8 mouse cellular contexts compared by ENCODE assay signal in genomic region chr4:41569411-41569885, GRCm38 (mm10). TPM values are rescaled to one million over a fixed set of nuclear protein-coding genes. Genes with fewer than 3 reads are reported as not detected.
DNase-seq lines count a peak whose midpoint lies in the region; ATAC-seq and TF ChIP-seq lines count a peak whose summit lies in the region.

Gene Fam219a, minus strand, starts transcription at chr4:41569538.
Gene Dnaic1, plus strand, starts transcription at chr4:41569775.

- no peaks in the 10 kb centered on the region for H3K79me2 ChIP-seq in CH12.LX (replicated peaks; ENCODE audit: control insufficient read depth, extremely low read depth, insufficient read depth, poor library complexity, severe bottlenecking)

- H3K4me2 ChIP-seq in CH12.LX (ENCODE audit: insufficient read depth, low read depth, poor library complexity, severe bottlenecking), result peak within 1 kb of the TSS; percentile 87
- H3K4me2 ChIP-seq in forebrain, embryonic 11.5 days (ENCODE audit: low read depth, low read length, severe bottlenecking), result peak within 1 kb of the TSS; percentile 89
- H3K4me2 ChIP-seq in heart, embryonic 16.5 days (ENCODE audit: low read depth, low read length), result peak within 1 kb of the TSS; percentile 88
- H3K4me2 ChIP-seq in liver, embryonic 15.5 days, result peak within 1 kb of the TSS; percentile 88
- H3K4me2 ChIP-seq in neural tube, embryonic 12.5 days (replicated peaks), result peak within 1 kb of the TSS; percentile 74

- peak within 1 kb of the TSS; percentile 53 for H3K9ac ChIP-seq in CH12.LX (ENCODE audit: insufficient read depth, low read depth)
- H3K9ac ChIP-seq in forebrain, embryonic 11.5 days (ENCODE audit: low read length), result peak within 1 kb of the TSS; percentile 69
- peak within 1 kb of the TSS; percentile 81 for H3K9ac ChIP-seq in heart, embryonic 16.5 days (ENCODE audit: low read length)
- peak within 1 kb of the TSS; percentile 33 for H3K9ac ChIP-seq in liver, embryonic 15.5 days
- H3K9ac ChIP-seq in neural tube, embryonic 12.5 days, result peak within 1 kb of the TSS; percentile 80

- H3K4me1 ChIP-seq in CH12.LX (ENCODE audit: control insufficient read depth in 1 of 2, insufficient read depth in 2 of 2), result peaks cover 12 to 26% of the 10 kb centered on the region in 2 experiments
- H3K4me1 ChIP-seq in forebrain, embryonic 11.5 days (replicated peaks; ENCODE audit: control insufficient read depth, insufficient read depth, low read length), result peaks cover 17% of the 10 kb centered on the region; the same call in 1 of the 2 replicates
- peaks cover 5% of the 10 kb centered on the region; the same call in 1 of the 2 replicates for H3K4me1 ChIP-seq in heart, embryonic 16.5 days (ENCODE audit: control insufficient read depth, insufficient read depth, low read length)
- peaks cover 19% of the 10 kb centered on the region for H3K4me1 ChIP-seq in liver, embryonic 15.5 days (replicated peaks)
- H3K4me1 ChIP-seq in neural tube, embryonic 12.5 days, result peaks cover 22% of the 10 kb centered on the region

- dilution Hi-C loops in CH12.LX (cut with MboI; ENCODE audit: extremely low pct_ligation_motif_present, extremely low pct_unique_long_range_greater_than_20kb, low sequenced_read_pairs), result no loop called here

- under 1% methylated on average over 41 of the region's 41 CpGs for WGBS in forebrain, embryonic 11.5 days
- 0% methylated on average over 41 of the region's 41 CpGs for WGBS in heart, embryonic 16.5 days
- WGBS in liver, embryonic 15.5 days (ENCODE audit: insufficient replicate concordance), result under 1% methylated on average over 41 of the region's 41 CpGs
- under 1% methylated on average over 41 of the region's 41 CpGs for WGBS in neural tube, embryonic 12.5 days

- H3K9me3 ChIP-seq in CH12.LX (replicated peaks; ENCODE audit: low read length), result no peaks in the 10 kb centered on the region
- H3K9me3 ChIP-seq in forebrain, embryonic 11.5 days (ENCODE audit: control insufficient read depth, low read length), result no peaks in the 10 kb centered on the region
- no peaks in the 10 kb centered on the region for H3K9me3 ChIP-seq in heart, embryonic 16.5 days (replicated peaks; ENCODE audit: control insufficient read depth, low read length)
- no peaks in the 10 kb centered on the region for H3K9me3 ChIP-seq in liver, embryonic 15.5 days (replicated peaks)
- no peaks in the 10 kb centered on the region for H3K9me3 ChIP-seq in neural tube, embryonic 12.5 days

- peak; percentile 98 for ATAC-seq in forebrain, embryonic 11.5 days (replicated peaks; ENCODE audit: low FRiP score)
- ATAC-seq in heart, embryonic 16.5 days (replicated peaks; ENCODE audit: extremely low read depth, insufficient read depth, low FRiP score), result peak; percentile 98
- ATAC-seq in liver, embryonic 15.5 days (ENCODE audit: insufficient read depth), result peak; percentile 96
- ATAC-seq in neural tube, embryonic 12.5 days (ENCODE audit: low FRiP score, low read depth), result peak; percentile 96

- peaks cover 61% of the 10 kb centered on the region for H3K27me3 ChIP-seq in CH12.LX (replicated peaks)
- peaks cover 3% of the 10 kb centered on the region; the same call in 1 of the 2 replicates for H3K27me3 ChIP-seq in forebrain, embryonic 11.5 days (ENCODE audit: control insufficient read depth, insufficient read depth, low read length)
- H3K27me3 ChIP-seq in heart, embryonic 16.5 days (ENCODE audit: control insufficient read depth, insufficient read depth, low read length), result no peaks in the 10 kb centered on the region; the same call in 1 of the 2 replicates
- peaks cover 55% of the 10 kb centered on the region for H3K27me3 ChIP-seq in liver, embryonic 15.5 days
- peaks cover 4% of the 10 kb centered on the region; the same call in 1 of the 2 replicates for H3K27me3 ChIP-seq in neural tube, embryonic 12.5 days (replicated peaks)

- no peak for TF ChIP-seq EP300 in CH12.LX (IDR thresholded peaks at IDR 0.05; ENCODE audit: low read length)

- no peak for TF ChIP-seq RAD21 in CH12.LX (IDR thresholded peaks at IDR 0.05; ENCODE audit: low read depth, low read length)

- TF ChIP-seq CTCF in CH12.LX (conservative IDR thresholded peaks at IDR 0.05 in 1 of 2, IDR thresholded peaks at IDR 0.05 in 1 of 2; ENCODE audit: low read depth in 2 of 2, low read length in 2 of 2), result peak in 1 of 2 experiments; percentile 54; a peak in 2 of 4 replicates

- DNase-seq in CH12.LX (ENCODE audit: extremely low read depth), result peak; percentile 98
- peak; percentile 95 for DNase-seq in c-Kit-positive CD71-positive TER-119-negative erythroid progenitor cells, embryonic 14.5 days (ENCODE audit: low read depth)
- peak; percentile 98 for DNase-seq in forebrain, embryonic 11.5 days (ENCODE audit: low spot score)
- peak; percentile 99 for DNase-seq in kidney, postnatal 36 days
- DNase-seq in telencephalon, adult 2 months (ENCODE audit: low read depth, low spot score), result peak; percentile 99

- no peak within 1 kb of the TSS for H3K27ac ChIP-seq in CH12.LX (ENCODE audit: insufficient read depth, low read depth)
- peak within 1 kb of the TSS; percentile 73 for H3K27ac ChIP-seq in forebrain, embryonic 11.5 days (ENCODE audit: low read depth, low read length)
- peak within 1 kb of the TSS; percentile 32; the same call in 1 of the 2 replicates for H3K27ac ChIP-seq in heart, embryonic 16.5 days (ENCODE audit: low read length)
- H3K27ac ChIP-seq in liver, embryonic 15.5 days (replicated peaks), result no peak within 1 kb of the TSS
- H3K27ac ChIP-seq in neural tube, embryonic 12.5 days, result peak within 1 kb of the TSS; percentile 78

- peak; percentile 69 for TF ChIP-seq POLR2A in CH12.LX (IDR thresholded peaks at IDR 0.05; ENCODE audit: low read depth, low read length)

- H3K4me3 ChIP-seq in CH12.LX (replicated peaks in 1 of 3; ENCODE audit: low read depth in 2 of 3, low read length in 2 of 3, poor library complexity in 1 of 3), result peak within 1 kb of the TSS; percentile 44 to 72 (median 66)
- H3K4me3 ChIP-seq in forebrain, embryonic 11.5 days (ENCODE audit: low read depth, low read length), result peak within 1 kb of the TSS; percentile 70
- H3K4me3 ChIP-seq in heart, embryonic 16.5 days (ENCODE audit: low read length), result peak within 1 kb of the TSS; percentile 84
- H3K4me3 ChIP-seq in liver, embryonic 15.5 days (replicated peaks), result peak within 1 kb of the TSS; percentile 65
- H3K4me3 ChIP-seq in neural tube, embryonic 12.5 days, result peak within 1 kb of the TSS; percentile 70

- no peaks in the 10 kb centered on the region for H3K36me3 ChIP-seq in CH12.LX (replicated peaks in 1 of 2; ENCODE audit: control insufficient read depth in 1 of 2, insufficient read depth in 1 of 2, low read length in 1 of 2)
- no peaks in the 10 kb centered on the region for H3K36me3 ChIP-seq in forebrain, embryonic 11.5 days (ENCODE audit: control insufficient read depth, insufficient read depth, low read length)
- H3K36me3 ChIP-seq in heart, embryonic 16.5 days (ENCODE audit: control insufficient read depth, insufficient read depth), result no peaks in the 10 kb centered on the region
- H3K36me3 ChIP-seq in liver, embryonic 15.5 days (replicated peaks), result no peaks in the 10 kb centered on the region
- no peaks in the 10 kb centered on the region for H3K36me3 ChIP-seq in neural tube, embryonic 12.5 days

- in situ Hi-C loops in CH12.LX (cut with MboI; ENCODE audit: low pct_ligation_motif_present, low pct_unique_long_range_greater_than_20kb, low sequenced_read_pairs), result no loop called here

TF ChIP-seq in CH12.LX, 34 proteins besides CTCF, POLR2A, EP300 and RAD21 (continues in another document):
- TF ChIP-seq RCOR1 (conservative IDR thresholded peaks at IDR 0.05; ENCODE audit: low read depth, low read length) (no peak), BHLHE40 (IDR thresholded peaks at IDR 0.05; ENCODE audit: low read depth, low read length) (no peak), IRF4 (IDR thresholded peaks at IDR 0.05; ENCODE audit: low read depth, low read length) (no peak), ELF1 (IDR thresholded peaks at IDR 0.05; ENCODE audit: low read depth, low read length) (peak; percentile 100), USF1 (IDR thresholded peaks at IDR 0.05; ENCODE audit: low read depth, low read length) (no peak), ZMIZ1 (IDR thresholded peaks at IDR 0.05; ENCODE audit: low read depth, low read length) (peak; percentile 58; the same call in 1 of the 2 replicates), SMC3 (IDR thresholded peaks at IDR 0.05; ENCODE audit: low read depth, low read length) (no peak), TBP (conservative IDR thresholded peaks at IDR 0.05; ENCODE audit: low read depth, low read length) (0 out of 2 replicates have a peak, but pooled peaks have one; percentile 38), HCFC1 (IDR thresholded peaks at IDR 0.05; ENCODE audit: low read depth, low read length) (peak; percentile 45; the same call in 1 of the 2 replicates), ZNF384 (IDR thresholded peaks at IDR 0.05; ENCODE audit: low read depth, low read length) (no peak), CHD2 (IDR thresholded peaks at IDR 0.05; ENCODE audit: low read length) (no peak), KAT2A (IDR thresholded peaks at IDR 0.05; ENCODE audit: insufficient replicate concordance, low read length) (no peak), E2F4 (IDR thresholded peaks at IDR 0.05; ENCODE audit: insufficient replicate concordance, low read depth, low read length) (0 out of 2 replicates have a peak, but pooled peaks have one; percentile 21), NRF1 (IDR thresholded peaks at IDR 0.05; ENCODE audit: low read depth, low read length) (peak; percentile 99), MEF2A (IDR thresholded peaks at IDR 0.05; ENCODE audit: borderline replicate concordance, low read depth, low read length) (peak; percentile 16; the same call in 1 of the 2 replicates), POLR2AphosphoS2 (IDR thresholded peaks at IDR 0.05; ENCODE audit: low read depth, low read length) (no peak)

RNA-seq across cellular contexts. Expression of gene Fam219a, which starts in this region (rescaled TPM):
- 1.2 and 1.6 TPM in 2 replicates for total RNA-seq in CH12.LX (2012; rRNA removed)
- total RNA-seq in CH12.LX (2014; rRNA removed), result 0.11 and 0.20 TPM in 2 replicates
- 1.5 and 1.8 TPM in 2 replicates for polyA plus RNA-seq in CH12.LX (2012; ENCODE audit: insufficient read length, low read depth)
- 6.2 and 6.7 TPM in 2 replicates for polyA plus RNA-seq in forebrain, embryonic 11.5 days (2014; fragmentation: Nextera tagmentation; extraction: Ambion mirVana)
- 1.5 and 2.4 TPM in 2 replicates for polyA plus RNA-seq in heart, embryonic 16.5 days (2015; fragmentation: Nextera tagmentation; extraction: Ambion mirVana)
- 0.48 and 0.88 TPM in 2 replicates for polyA plus RNA-seq in liver, embryonic 15.5 days (2015; fragmentation: Nextera tagmentation; extraction: Ambion mirVana)
- polyA plus RNA-seq in neural tube, embryonic 12.5 days (2016; fragmentation: Nextera tagmentation; extraction: Ambion mirVana), result 17.4 and 18.3 TPM in 2 replicates

RNA-seq across cellular contexts. Expression of gene Dnaic1, which starts in this region (rescaled TPM):
- total RNA-seq in CH12.LX (2012; rRNA removed) (0.42 and 0.89 TPM in 2 replicates), CH12.LX (2014; rRNA removed) (0.34 and 1.1 TPM in 2 replicates)
- polyA plus RNA-seq in CH12.LX (2012; ENCODE audit: insufficient read length, low read depth), result 3.7 and 4.1 TPM in 2 replicates
- 1.2 and 1.9 TPM in 2 replicates for polyA plus RNA-seq in forebrain, embryonic 11.5 days (2014; fragmentation: Nextera tagmentation; extraction: Ambion mirVana)
- polyA plus RNA-seq in heart, embryonic 16.5 days (2015; fragmentation: Nextera tagmentation; extraction: Ambion mirVana), result 2.6 and 3.6 TPM in 2 replicates
- polyA plus RNA-seq in liver, embryonic 15.5 days (2015; fragmentation: Nextera tagmentation; extraction: Ambion mirVana), result 4.0 and 4.8 TPM in 2 replicates
- polyA plus RNA-seq in neural tube, embryonic 12.5 days (2016; fragmentation: Nextera tagmentation; extraction: Ambion mirVana), result 1.8 and 1.9 TPM in 2 replicates

Comparison
In these comparisons a context has a peak if more than half of its experiments do, and no peak if none do; other contexts are left out.
1. H3K27ac ChIP-seq: peak in forebrain, embryonic 11.5 days (single experiment), heart, embryonic 16.5 days (single experiment) and neural tube, embryonic 12.5 days (single experiment); none in CH12.LX (single experiment) and liver, embryonic 15.5 days (single experiment).
2. Peak in every context shown above with its lines, with median percentiles within 50 percentile points of each other: DNase-seq, H3K4me2 ChIP-seq, H3K4me3 ChIP-seq, H3K9ac ChIP-seq and ATAC-seq.